Mouse (Mus musculus): Measurements from ENCODE around the gene Lrrtm4.

DNA sequence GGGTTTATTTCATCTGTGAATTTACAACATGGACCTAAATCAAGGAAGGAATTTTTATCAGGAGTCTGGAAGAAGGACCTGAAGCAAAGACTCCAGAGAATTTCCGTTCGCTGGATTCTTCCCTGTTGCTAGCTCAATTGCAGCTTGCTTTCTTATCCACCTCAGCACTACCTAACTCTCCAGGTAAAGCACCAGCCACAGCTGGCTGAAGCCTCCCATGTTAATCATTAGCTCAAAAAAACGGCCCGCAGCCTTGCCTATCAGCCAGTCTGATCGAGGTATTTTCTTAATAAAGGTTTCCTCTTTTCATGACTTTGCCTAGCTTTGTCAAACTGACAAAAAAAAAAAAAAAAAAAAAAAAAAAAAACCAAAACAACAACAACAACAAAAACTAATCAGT lies 805.1 kb downstream of the Lrrtm4 start:
- no peak for TF ChIP-seq POLR2A (IDR thresholded peaks at IDR 0.05; ENCODE audit: extremely low read depth, insufficient read depth, low read length)
- no peak for TF ChIP-seq CTCF (IDR thresholded peaks at IDR 0.05; ENCODE audit: extremely low read depth, insufficient read depth, low read length)
